Mouse (Mus musculus): ENCODE measurements around the gene Twsg1.
"Not testable (repeated sequence)": the region's sequence is repeated elsewhere in the genome, so short reads cannot be mapped to it uniquely, and the experiment has no call there.

Gene Twsg1

DNA sequence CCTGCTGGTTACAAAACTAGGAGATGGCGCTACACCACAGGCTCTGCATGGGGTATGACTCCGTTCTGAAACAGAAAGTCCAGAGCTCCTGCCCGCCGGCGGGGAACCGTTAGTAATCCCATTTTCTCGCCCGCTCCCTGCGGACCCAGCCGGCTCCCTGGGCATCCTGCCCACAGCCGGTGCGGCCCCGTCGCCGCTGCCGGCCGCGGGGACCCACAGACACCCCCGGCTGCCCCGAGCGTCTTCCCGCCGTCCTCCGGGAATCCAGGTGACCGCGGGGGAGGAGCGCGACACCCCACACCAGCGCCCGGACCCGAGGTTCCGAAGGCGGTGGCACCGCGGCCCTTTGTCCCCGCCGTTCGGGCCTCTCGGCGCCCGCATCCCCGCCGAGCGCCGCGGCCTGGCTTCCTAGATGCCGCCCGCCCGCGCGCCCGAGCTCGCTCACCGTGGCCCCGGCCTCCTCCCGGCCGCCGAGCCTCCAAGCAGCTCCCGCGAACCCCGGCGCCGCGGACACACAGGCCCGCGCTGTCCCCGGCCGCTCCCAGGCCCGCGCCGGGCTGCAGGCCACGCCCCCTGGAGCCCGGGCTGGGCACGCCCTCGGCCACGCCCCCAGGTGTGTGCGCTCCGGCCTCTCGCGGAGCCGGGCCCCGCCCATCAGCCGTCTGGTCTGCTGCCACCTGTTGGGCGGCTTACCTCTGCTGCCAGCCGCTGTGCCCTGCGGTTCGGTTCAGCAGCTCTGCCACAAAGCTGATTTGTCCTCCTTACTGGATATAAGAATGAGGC is at the start of gene Twsg1:
Gene Twsg1 (minus strand): TSS at position 605 of the 783 bp plus-strand sequence.
- peak; percentile 79 to 84 for DNase-seq (ENCODE audit: low spot score in 2 of 2)

DNA sequence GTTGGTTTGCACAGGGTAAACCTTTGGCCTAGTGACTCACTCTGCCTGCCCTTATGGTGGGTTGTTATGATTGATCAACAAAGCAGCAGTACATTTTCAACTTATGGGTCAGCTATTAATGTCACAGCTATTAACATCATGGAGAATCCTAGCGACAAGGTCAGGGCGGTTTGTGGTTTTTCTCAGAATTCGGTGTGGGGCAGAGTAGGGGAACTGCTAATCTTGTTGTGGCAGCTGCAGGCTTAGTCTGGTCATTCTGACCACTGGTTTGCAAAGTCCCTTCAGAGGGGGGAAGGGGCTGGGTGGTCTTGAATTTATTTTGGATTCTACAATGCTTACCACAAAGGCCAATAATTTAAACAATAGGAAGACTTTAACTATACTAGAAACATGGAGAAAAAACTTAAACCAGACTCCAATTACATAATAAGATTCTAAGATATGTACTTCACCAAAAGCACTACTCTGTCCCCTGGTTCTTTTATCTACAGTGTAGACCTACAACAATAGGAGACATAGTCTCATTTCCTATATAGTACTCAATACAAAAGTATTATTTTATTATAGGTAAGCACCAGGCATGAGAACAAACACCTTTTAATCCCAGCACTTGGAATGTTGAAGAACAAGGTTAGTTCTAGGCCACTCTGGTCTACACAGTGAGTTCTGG is 37.3 kb upstream of the Twsg1 start:
- no peak for DNase-seq (ENCODE audit: low spot score in 2 of 2)

DNA sequence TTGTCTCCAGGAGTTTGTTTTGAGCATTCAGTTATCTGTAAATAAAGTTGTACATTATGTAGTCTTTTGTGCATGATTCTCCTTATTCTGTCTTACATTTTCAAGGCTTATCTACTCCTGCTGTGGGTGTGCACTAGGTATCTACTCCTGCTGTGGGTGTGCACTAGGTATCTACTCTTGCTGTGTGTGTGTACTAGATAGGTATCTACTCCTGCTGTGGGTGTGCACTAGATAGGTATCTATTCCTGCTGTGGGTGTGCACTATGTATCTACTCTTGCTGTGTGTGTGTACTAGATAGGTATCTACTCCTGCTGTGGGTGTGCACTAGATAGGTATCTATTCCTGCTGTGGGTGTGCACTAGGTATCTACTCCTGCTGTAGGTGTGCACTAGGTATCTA is 25.7 kb upstream of the Twsg1 start:
- not testable (repeated sequence) for DNase-seq (ENCODE audit: low spot score in 2 of 2)

DNA sequence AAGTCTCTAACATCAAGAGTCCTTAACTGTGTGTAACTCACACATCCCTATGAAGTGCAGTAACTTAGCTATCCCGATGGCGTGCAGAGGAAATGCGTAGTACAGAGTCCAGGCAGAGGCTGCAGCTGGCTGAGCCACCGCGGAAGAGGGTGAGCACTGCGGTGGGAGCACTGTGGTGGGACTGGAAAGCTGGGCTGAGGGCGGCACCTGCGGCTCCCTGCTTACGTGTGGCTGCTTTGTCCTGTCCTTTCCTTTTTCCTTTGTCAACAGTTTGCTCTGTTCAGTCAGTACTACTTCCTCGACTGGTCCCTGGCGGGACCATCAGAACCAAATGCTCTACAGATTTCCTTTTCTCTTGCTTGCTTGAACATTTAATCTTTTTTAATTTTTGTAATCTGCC is 16.7 kb upstream of the Twsg1 start:
- no peak for DNase-seq (ENCODE audit: low spot score in 2 of 2)

DNA sequence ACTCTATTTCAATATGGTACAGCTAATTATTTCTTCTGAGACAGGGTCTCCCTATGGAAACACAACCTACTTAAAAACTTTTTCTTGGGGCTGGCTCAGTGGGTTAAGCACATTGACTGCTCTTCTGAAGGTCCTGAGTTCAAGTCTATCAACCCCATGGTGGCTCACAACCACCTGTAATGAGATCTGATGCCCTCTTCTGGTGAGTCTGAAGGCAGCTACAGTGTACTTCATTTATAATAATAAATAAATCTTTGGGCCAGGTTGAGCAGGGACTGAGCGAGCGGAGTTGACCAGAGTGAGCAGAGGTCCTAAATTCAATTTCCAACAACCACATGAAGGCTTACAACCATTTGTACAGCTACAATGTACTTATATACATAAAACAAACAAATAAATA is 11.2 kb upstream of the Twsg1 start:
- DNase-seq (ENCODE audit: low spot score in 2 of 2) = no peak

DNA sequence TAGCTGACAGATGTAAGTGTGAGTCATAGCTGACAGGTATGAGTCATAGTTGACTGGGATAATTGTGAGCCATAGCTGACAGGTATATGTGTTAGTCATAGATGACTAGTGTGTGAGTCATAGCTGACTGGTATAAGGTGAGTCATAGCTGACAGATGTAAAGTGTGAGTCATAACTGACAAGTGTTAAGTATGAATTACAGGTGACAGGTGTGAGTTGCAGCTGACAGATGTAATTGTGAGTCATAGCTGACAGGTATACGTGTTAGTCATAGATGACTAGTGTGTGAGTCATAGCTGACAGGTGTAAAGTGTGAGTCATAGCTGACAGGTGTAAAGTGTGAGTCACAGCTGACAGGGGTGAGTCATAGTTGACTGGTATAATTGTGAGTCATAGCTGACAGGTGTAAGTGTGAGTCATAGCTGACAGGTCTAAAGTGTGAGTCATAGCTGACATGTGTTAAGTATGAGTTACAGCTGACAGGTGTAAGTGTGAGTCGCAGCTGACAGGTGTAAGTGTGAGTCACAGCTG is 10.6 kb upstream of the Twsg1 start:
- no peak for DNase-seq (ENCODE audit: low spot score in 2 of 2)

DNA sequence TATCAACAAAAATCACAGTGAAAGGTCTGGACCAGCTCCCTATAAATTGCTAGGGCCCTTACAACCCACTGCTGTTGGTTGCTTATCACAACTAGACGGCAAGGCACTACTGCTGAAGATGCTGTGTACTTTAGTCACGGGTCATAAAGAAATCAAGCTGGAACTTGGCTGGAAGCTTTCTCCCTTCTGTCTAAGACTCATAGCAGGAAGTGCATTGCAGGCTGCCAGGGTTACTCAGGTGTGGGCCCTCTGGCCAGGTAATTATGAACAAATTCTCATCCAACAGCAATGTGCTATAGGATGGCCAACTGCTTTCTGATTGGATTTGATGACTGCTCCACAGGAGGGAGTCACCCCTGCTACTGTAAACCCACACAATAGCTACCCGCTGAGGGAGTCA is 8.0 kb upstream of the Twsg1 start:
- DNase-seq (ENCODE audit: low spot score in 2 of 2) = no peak

DNA sequence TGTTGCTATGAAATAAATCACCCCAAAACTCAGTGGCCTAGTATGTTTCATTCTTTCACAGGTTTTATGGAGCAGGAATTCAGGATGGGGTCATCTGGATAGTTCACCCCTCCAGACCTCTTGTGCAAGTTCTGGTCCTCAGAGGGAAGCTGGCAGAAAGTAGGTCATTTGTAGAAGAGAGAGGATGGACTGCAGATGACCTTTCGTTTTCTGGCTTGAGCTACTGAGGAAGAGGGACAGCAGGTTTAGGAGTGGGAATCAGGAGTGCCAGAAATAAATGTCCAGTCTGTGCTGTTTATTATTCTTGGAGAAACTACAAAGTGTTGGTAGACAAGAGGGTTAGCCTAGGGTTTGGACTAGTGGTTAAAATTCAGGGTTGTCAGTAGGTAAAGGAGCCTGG is 7.3 kb upstream of the Twsg1 start:
- no peak for DNase-seq (ENCODE audit: low spot score in 2 of 2)

DNA sequence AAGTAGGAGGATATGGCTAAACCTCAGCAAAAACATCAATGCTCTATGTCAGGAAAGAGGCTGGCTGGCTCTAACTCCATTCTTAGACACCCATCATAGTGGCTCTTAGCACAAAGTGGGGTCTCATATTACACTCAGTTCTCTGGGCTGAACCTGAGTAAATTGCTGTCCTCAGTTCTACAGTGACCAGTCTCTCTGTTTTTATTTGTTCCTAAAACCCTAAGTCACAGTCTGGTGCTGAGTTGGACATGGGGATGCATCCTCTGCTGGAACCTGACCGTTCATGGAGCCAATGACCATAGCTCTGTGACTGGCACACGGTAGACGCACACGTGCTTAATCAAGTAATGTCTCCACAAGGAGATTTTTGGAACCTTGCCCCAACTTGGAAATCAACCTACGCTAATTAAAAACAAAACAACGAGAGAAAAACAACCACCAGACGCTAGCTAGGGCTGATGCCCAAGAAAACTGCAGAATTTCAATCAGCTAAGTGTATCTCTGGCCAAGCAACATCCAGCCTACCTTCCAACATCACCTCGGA is 6.8 kb upstream of the Twsg1 start:
- no peak for DNase-seq (ENCODE audit: low spot score in 2 of 2)

DNA sequence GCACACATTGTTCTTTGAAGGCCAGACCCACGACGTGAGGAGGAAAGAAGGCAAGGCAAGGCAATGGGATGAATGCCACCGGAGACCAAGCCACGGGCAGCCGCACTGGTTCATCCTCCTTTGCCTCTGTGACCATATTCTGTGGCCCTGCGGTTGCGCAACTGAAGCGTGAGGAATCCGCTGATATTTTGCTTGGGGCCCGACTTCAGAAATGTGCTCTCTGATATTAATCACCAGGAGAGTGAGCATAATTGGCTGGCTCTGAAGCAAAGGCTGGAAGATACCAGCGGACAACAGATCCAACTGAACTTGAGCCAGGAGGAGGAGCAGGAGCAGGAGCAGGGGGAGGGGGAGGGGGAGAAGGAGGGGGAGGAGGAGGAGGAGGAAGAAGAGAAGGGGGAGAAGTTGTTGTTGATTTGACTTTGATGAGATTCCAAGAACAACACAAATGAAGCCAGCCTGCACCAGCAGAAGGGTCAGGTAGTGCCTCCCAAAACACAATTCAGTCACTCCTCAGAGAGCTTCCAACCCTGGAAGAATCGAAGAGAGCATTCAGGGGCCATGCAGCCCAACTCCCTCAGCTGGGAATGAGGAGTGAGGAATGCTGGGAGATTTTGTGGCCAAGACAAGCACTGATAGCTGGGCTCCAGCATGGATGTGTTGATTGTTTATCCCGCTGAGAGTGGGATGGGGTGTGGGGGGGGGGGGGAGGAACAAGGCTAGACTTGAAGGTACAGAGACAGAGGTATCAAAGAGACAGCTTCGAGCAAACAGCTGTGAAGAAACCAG is 6.2 kb upstream of the Twsg1 start:
- DNase-seq (ENCODE audit: low spot score in 2 of 2) = no peak

DNA sequence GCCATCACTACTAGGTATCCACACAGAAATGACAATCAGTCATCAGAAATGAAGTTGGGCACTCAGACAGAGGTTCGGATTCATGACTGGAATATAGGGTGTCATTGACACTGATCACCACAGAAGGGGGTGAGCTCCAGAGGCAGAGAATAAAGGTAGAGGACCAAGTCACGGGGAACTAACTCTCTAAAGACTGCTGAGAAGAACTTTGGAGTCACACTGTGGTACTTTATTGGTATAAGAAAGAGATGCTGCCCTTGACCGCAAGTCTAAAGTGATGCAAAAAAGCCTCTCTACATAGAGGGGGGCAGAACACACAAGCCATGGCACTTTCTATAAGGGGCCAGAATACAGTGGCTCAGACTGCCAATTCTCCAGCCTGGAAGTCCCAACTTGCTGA is 5.1 kb upstream of the Twsg1 start:
- no peak for DNase-seq (ENCODE audit: low spot score in 2 of 2)

DNA sequence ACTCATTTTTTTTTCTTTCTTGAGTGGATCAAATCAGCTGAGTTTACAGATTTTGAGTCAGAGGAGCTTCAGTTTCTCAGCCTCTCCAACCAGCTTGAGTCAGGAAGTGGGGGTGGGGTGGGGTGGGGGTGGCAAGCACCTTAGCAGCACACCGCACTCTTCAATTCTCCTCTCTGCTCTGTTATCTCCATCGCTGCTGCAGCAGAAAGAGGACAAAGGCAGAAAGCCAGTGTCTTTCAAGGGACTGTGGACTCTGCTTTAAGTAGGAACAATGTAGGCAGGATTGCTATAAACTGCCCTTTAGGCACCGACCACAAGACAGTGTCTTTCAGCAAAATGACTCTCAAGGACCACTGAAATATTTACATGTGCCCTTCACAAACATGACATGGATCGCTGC is 2.9 kb upstream of the Twsg1 start:
- DNase-seq (ENCODE audit: low spot score in 2 of 2) = no peak

DNA sequence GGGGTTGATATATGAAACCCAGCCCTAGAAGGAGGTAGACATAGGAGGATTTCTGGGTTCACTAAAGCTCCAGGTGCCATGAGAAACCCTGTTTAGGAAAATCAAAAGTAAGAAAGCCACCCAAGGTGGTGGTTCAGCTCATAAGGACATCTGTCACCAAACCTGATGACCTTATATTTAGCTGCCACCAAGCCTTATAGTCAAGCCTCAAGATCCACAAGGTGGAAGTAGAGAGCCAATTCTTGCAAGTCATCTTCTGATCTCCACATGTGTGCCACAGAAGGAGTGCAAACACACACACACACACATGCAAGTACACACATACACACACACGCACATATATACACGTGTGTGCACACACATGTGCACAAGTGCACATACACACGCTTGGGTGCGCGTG is 1.1 kb upstream of the Twsg1 start:
- no peak for DNase-seq (ENCODE audit: low spot score in 2 of 2)

DNA sequence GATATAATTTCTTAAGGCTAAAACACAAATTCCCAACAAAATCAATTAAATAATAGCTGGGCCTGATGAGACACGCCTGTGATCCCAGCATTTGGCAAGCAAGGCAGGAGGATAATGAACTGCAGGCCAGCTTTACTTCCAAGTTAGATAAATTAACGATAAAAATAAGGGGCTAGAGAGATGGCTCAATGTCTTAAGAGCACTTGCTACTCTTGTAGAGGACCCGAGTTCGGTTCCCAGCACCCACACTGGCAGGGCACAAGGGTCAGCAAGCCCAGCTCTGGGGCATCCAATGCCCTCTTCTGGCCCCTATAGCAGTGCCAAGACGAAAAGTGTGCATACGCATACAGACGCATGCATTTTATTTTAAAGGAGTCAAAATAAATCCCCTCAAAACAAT is 843 bp downstream of the Twsg1 start:
- no peak for DNase-seq (ENCODE audit: low spot score in 2 of 2)

DNA sequence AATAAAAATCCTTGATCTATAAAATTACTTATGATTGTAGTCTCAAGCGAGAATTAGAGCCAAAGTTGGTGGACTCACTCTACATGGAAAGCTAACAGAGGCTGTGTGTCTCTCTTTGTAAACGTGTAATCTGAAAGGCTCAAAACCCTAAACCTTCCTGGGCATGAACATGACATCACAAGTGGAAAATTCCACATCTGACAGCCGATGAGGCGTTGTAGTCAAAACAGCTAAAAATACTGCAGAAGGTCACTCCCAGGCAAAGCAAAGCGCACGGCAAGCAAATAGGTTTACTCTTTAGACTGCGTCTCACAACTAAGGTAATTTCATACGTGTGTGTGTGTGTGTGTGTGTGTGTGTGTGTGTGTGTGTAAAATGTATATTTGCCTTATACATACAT is 3.7 kb downstream of the Twsg1 start:
- DNase-seq (ENCODE audit: low spot score in 2 of 2) = no peak

DNA sequence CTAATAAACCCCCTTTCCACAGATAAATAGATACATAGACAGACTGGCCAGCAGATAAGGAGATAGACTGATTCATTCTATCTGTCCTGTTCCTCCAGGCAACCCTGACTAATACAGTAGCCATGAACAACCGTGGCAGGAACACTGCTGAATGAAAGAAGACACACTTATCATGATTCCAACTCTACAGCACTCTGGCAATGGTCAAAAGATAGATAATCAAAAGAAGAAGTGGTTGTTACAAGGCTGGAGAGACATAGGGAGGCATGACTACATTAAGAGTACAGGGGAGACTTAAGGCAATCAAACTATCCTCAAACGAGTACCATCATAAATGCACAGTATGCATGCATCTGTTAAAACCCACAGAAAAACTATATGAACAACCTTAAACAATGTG is 5.6 kb downstream of the Twsg1 start:
- no peak for DNase-seq (ENCODE audit: low spot score in 2 of 2)

DNA sequence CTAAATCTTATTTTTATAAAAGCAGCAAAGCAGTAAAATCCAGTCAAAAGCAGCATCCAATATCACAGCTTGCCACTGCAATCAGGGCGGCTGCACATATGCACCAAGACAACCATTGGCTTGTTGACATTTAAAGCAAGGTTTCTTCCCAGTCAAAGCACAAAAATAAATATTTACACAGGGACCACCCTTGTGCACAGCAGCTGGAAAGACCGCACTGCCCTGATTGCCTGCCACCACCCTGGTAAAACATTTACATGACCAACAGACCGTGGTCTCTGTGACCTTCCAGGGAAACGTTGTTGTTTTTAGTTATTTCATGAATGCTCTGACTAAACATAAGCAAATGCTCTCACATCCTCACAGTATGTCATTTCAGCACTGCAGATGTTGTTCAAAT is 8.6 kb downstream of the Twsg1 start:
- no peak for DNase-seq (ENCODE audit: low spot score in 2 of 2)

DNA sequence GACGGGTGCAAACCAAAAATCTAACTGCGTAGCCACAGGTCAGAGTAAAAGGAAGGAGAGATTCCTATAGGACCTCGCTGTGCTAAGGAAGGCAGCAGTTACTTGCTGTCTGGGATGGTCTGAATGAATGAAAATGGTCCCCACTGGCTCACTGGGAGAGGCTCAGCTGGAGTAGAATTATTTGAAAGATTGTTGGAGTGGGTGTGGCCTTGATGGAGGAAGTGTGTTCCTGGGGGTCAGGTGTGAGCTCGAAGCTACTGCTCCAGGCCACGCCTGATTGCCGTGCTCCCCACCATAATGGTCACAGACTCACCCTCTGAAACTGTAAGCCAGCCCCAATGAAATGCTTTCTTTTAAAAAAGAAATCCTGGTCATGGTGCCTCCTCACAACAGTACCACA is 9.8 kb downstream of the Twsg1 start:
- DNase-seq (ENCODE audit: low spot score in 2 of 2) = no peak

DNA sequence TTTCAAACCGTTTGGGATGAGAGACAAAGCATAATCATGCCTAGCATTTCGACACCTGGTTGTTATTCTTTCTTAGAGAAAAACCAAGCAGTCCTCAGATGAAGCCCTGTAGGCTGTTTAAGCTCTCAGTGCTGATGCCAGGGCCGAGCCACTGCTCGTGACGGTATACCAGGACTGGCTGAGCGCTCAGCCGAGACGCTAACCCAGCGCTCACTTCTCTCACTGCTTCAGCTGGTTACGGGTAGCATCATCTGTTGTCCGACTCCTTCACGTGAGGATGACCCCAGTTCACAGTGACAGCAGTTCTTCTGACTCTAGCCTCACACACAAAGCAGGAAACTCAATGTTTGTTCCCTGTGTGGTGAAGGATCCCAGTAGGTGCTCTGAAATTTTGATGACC is 10.8 kb downstream of the Twsg1 start:
- DNase-seq (ENCODE audit: low spot score in 2 of 2) = no peak

DNA sequence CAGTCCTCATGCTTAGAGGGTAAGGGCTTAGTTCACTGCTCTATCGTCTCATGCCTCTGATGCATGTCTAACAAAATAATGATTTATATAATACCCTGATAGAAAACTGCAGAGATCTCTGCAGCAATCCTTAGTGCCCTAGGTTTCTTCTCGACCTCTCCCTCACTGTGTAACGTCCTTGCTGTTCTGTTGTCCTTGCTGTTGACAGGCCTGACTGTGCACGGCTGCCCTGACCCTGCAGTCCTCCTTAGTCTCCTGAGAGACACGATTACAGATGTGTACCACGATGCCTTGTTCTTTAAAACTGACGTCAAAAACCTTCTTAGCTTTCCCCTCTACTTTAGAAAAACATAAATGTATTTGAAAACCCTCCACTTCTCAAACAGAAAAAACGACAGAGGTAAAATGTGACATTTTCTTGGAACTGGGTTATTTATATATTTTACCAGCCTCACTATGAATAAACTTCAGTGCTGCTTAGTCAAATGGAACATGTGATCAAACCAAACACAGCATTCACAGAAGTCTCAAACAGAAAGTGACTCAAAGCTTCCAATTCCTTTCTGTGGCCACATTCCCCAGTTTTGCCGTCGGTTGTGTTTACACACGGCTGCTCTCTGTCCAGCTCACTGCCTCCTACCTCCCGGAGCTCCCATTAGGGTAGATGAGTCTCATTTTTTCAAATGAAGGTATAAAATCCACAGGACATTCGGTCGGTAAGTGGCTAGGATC is 11.4 kb downstream of the Twsg1 start:
- no peak for DNase-seq (ENCODE audit: low spot score in 2 of 2)

DNA sequence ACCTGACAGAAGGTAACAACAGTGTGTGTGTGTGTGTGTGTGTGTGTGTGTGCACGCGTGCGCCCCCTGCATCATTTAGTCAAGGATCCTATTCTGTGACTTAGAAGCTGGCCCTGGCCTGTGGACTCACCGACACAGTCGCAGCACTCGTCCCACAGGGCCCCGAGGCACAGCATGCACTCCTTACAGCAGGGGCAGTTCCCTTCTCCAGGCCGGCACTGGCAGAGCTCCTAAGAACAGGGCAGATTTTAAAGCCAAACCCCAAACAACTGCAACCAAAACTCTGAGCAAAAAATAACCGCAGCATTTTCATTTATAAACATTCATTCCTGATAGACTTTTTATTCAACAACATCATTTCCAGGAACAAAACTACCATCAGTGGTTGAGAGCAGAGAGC is 13.4 kb downstream of the Twsg1 start:
- DNase-seq (ENCODE audit: low spot score in 2 of 2) = no peak

DNA sequence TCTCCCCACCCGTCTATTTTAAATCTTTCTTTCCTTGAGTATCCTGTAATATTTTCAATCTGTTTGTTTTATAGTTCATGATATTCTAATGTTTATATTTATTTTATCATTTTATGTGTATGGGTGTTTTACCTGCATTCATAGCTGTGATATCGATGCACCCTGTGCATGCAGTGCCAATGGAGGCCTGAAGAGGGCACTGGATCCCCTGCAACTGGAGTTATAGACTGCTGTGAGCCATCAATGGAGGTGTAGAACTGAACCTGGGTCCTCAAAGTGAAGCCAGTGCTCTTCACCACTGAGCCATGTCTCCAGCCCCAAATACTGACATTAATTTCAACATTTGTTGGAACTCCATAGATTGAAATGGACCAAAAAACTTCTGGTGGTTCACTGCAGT is 17.3 kb downstream of the Twsg1 start:
- no peak for DNase-seq (ENCODE audit: low spot score in 2 of 2)

Measured in frontal cortex, postnatal 25 days (tissue).